Mouse (Mus musculus) G1E (cell line): ENCODE measurements around the gene Mnat1.

ENCODE experiments used
- CTCF ChIP-seq: IDR thresholded peaks from 2 replicates; pipeline ENCODE4 v1.5.1; 2012; ENCODE audit warnings: low read depth, low read length, inconsistent platforms, mixed read lengths
- GATA1 ChIP-seq: IDR thresholded peaks from 2 replicates; pipeline ENCODE4 v1.6.1; 2012; ENCODE audit warnings: borderline replicate concordance, low read length, inconsistent platforms, mixed read lengths
- GATA2 ChIP-seq: IDR thresholded peaks from 2 replicates; pipeline ENCODE4 v1.6.1; 2012; ENCODE audit warnings: low read depth, low read length, inconsistent platforms, borderline replicate concordance
- TAL1 ChIP-seq: conservative IDR thresholded peaks from 2 replicates; pipeline ENCODE4 v1.6.1; 2012; ENCODE audit warnings: low read depth, low read length, inconsistent platforms, mixed read lengths

DNA sequence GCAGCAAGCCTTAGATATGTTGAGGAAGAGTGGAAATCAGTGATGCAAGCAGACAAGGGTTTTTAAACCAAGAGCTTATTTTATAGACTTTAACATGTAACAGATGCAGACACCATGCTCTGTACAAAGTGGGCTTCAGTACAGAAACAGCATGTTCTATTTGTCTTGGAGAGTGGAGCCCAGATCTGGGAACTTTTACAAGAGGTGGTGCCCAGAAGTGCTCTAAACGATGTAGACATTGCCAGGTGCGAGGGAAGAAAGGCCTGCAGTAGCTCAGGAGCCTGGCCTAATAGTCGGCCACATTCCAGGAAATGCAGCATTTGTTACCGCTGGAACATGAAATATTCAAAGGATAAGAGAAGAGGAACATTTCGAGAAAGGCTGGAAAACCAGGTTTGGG, 122.2 kb downstream of the Mnat1 start:
- no peak for TF ChIP-seq CTCF
- no peak for TF ChIP-seq GATA1
- TF ChIP-seq TAL1, result no peak
- TF ChIP-seq GATA2, result no peak
